Mouse (Mus musculus): ENCODE data around the gene Casp7. TPM values are rescaled to one million over a fixed set of nuclear protein-coding genes. Genes with fewer than 3 reads are reported as not detected.
A peak's percentile ranks its signal among the peaks of the same experiment; 100 is the strongest.

Gene Casp7
- polyA plus RNA-seq, 1 experiment from 2014 or later: 16.6 TPM

GRCm38 (mm10) chr19:56391307-56392046, 5.5 kb upstream of the Casp7 start:
- no peak for DNase-seq (ENCODE audit: low spot score)
- 79% methylated on average over 6 of the region's 6 CpGs for WGBS
- no peaks in the 10 kb centered on the region for H3K9me3 ChIP-seq (ENCODE audit: control insufficient read depth, low read length)
- no peaks in the 10 kb centered on the region; the same call in 1 of the 2 replicates for H3K4me1 ChIP-seq (replicated peaks; ENCODE audit: control insufficient read depth, insufficient read depth, low read length)
- H3K27ac ChIP-seq (ENCODE audit: low read depth, low read length): no peak overlapping the region
- peaks cover 11% of the 10 kb centered on the region; the same call in 1 of the 2 replicates for H3K27me3 ChIP-seq (ENCODE audit: control insufficient read depth, insufficient read depth, low read length)
- no peak overlapping the region for H3K4me3 ChIP-seq (ENCODE audit: low read depth, low read length)
- H3K36me3 ChIP-seq (ENCODE audit: control insufficient read depth, insufficient read depth, low read length): no peaks in the 10 kb centered on the region
- H3K9ac ChIP-seq (ENCODE audit: low read depth, low read length): no peak overlapping the region
- H3K4me2 ChIP-seq (replicated peaks; ENCODE audit: low read depth, low read length): no peak overlapping the region
- no peak for ATAC-seq (ENCODE audit: low FRiP score)

- WGBS: 85% methylated on average over 9 of the region's 9 CpGs
- no peaks in the 10 kb centered on the region for H3K36me3 ChIP-seq (ENCODE audit: control insufficient read depth, insufficient read depth, low read length)
- no peaks in the 10 kb centered on the region; the same call in 1 of the 2 replicates for H3K4me1 ChIP-seq (replicated peaks; ENCODE audit: control insufficient read depth, insufficient read depth, low read length)
- no peak overlapping the region for H3K4me3 ChIP-seq (ENCODE audit: low read depth, low read length)
- H3K4me2 ChIP-seq (replicated peaks; ENCODE audit: low read depth, low read length): no peak overlapping the region
- no peak overlapping the region for H3K27ac ChIP-seq (ENCODE audit: low read depth, low read length)
- no peaks in the 10 kb centered on the region for H3K9me3 ChIP-seq (ENCODE audit: control insufficient read depth, low read length)
- DNase-seq (ENCODE audit: low spot score) (no peak), ATAC-seq (ENCODE audit: low FRiP score) (no peak)
- H3K9ac ChIP-seq (ENCODE audit: low read depth, low read length): no peak overlapping the region
- H3K27me3 ChIP-seq (ENCODE audit: control insufficient read depth, insufficient read depth, low read length): peaks cover 13% of the 10 kb centered on the region; the same call in 1 of the 2 replicates
These were observed 3.5 kb upstream of the Casp7 start for GRCm38 (mm10) chr19:56393311-56393866.

DNA sequence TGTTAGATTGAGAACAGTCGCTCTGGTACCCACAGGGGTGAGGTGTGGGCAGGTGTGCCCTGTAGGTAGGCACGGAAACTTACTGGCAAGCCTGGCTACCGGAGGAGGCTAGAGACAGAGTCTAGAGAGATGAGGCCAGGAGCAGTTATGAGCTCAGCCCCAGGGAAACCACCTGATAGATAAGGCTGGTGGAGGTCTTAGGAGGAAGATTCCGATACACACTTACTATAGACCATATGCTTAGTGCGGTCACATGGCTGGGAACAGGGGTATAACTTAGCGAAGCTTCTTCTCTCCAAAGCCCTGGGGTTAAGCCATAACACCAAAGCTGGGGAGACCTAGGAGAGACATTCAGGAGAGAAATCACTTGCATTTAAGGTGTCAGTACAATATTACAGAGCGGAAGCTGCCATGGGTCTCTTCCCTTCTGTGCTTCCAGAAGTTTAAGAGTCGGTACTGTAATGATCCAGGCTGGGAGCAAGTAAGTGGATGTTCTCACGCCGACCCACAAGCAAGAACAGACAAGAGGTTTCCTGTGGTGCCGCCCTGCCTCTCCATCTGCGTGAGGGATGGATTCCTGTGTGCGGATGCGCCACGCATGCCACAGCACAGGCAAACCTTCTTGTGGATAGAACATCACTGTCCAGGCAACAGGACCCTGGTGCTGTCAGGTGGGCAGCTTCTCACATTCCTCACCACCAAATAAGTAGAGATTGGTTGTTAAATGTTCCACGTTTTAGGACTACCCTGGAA, 1.6 kb upstream of the Casp7 start:
- 86% methylated on average over 16 of the region's 16 CpGs for WGBS
- Histone ChIP-seq H3K4me2 (replicated peaks; ENCODE audit: low read depth, low read length) (no peak overlapping the region), H3K36me3 (ENCODE audit: control insufficient read depth, insufficient read depth, low read length) (no peaks in the 10 kb centered on the region), H3K4me1 (replicated peaks; ENCODE audit: control insufficient read depth, insufficient read depth, low read length) (no peaks in the 10 kb centered on the region; the same call in 1 of the 2 replicates), H3K9me3 (ENCODE audit: control insufficient read depth, low read length) (no peaks in the 10 kb centered on the region), H3K9ac (ENCODE audit: low read depth, low read length) (no peak overlapping the region), H3K4me3 (ENCODE audit: low read depth, low read length) (no peak overlapping the region), H3K27ac (ENCODE audit: low read depth, low read length) (no peak overlapping the region), H3K27me3 (ENCODE audit: control insufficient read depth, insufficient read depth, low read length) (peaks cover 13% of the 10 kb centered on the region; the same call in 1 of the 2 replicates)
- ATAC-seq (ENCODE audit: low FRiP score): no peak
- DNase-seq (ENCODE audit: low spot score): no peak

- Histone ChIP-seq H3K9me3 (ENCODE audit: control insufficient read depth, low read length) (no peaks in the 10 kb centered on the region), H3K4me1 (replicated peaks; ENCODE audit: control insufficient read depth, insufficient read depth, low read length) (no peaks in the 10 kb centered on the region; the same call in 1 of the 2 replicates), H3K4me2 (replicated peaks; ENCODE audit: low read depth, low read length) (peak overlapping the region; percentile 99), H3K4me3 (ENCODE audit: low read depth, low read length) (no peak overlapping the region), H3K27me3 (ENCODE audit: control insufficient read depth, insufficient read depth, low read length) (peaks cover 13% of the 10 kb centered on the region; the same call in 1 of the 2 replicates), H3K36me3 (ENCODE audit: control insufficient read depth, insufficient read depth, low read length) (no peaks in the 10 kb centered on the region), H3K27ac (ENCODE audit: low read depth, low read length) (no peak overlapping the region), H3K9ac (ENCODE audit: low read depth, low read length) (no peak overlapping the region)
- DNase-seq (ENCODE audit: low spot score) (no peak), ATAC-seq (ENCODE audit: low FRiP score) (no peak)
- 44% methylated on average over 12 of the region's 12 CpGs for WGBS
These were observed 702 bp upstream of the Casp7 start for GRCm38 (mm10) chr19:56396227-56396626.

DNA sequence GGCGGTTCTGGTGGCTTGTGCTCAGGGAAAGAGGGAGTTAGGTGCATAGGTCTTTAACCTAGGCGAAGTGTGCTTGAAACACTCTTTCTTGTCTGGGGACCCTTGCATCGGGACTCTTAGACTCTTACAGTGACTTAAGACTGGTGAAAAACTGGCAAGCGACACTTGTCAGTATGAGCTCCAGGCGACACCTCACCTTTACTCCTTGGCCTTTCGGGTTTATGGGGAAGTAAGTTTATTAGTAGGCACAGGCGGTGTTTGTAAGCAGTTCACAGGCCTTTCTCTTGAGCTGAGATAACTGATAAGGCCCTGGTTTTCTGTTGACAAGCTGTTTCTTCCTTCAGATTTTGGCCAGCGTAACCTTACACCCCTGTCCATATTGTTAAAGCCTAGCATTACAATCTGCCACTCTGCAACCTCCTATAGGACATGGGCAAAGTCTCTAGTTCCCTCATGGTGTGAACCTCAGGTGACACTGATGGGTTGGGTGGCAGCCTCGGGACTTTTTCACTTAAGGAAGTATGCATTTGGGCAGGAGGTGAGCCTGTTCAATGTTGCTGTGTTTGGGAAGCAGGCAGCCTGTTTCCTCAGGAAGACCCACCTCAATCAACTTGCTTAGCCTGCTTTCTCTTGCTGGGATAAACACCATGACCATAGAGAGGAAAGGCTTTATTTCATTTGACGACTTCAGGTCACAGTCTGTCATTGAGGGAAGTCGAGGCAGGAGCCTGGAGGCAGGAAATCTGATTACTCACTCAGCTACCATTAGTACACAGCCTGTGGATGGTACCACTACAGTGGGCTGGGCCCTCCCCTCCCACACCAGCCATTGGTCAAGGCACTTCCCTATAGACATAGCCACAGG, 966 bp downstream of the Casp7 start:
- DNase-seq (ENCODE audit: low spot score): no peak
- WGBS: 66% methylated on average over 11 of the region's 11 CpGs
- H3K9me3 ChIP-seq (ENCODE audit: control insufficient read depth, low read length): no peaks in the 10 kb centered on the region
- H3K27me3 ChIP-seq (ENCODE audit: control insufficient read depth, insufficient read depth, low read length): peaks cover 13% of the 10 kb centered on the region; the same call in 1 of the 2 replicates
- peak overlapping the region; percentile 58 for H3K4me3 ChIP-seq (ENCODE audit: low read depth, low read length)
- peak overlapping the region; percentile 99 for H3K4me2 ChIP-seq (replicated peaks; ENCODE audit: low read depth, low read length)
- no peaks in the 10 kb centered on the region for H3K36me3 ChIP-seq (ENCODE audit: control insufficient read depth, insufficient read depth, low read length)
- H3K9ac ChIP-seq (ENCODE audit: low read depth, low read length): peak overlapping the region; percentile 74
- no peaks in the 10 kb centered on the region; the same call in 1 of the 2 replicates for H3K4me1 ChIP-seq (replicated peaks; ENCODE audit: control insufficient read depth, insufficient read depth, low read length)
- no peak for ATAC-seq (ENCODE audit: low FRiP score)
- H3K27ac ChIP-seq (ENCODE audit: low read depth, low read length): peak overlapping the region; percentile 39; the same call in 1 of the 2 replicates

DNA sequence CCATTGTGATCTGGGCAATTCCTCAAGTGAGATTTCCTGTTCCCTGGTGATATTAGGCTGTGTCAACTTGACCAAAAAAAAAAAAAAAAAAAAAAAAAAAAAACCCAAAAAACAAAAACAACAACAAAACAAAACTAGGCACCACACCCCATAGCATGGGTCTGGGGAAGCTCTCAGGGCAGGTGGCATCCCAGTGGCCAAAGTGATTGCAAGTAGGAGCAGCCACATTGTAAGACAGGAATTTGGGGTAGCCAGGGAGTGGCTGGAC, 1.5 kb downstream of the Casp7 start:
- no peaks in the 10 kb centered on the region for H3K36me3 ChIP-seq (ENCODE audit: control insufficient read depth, insufficient read depth, low read length)
- H3K4me3 ChIP-seq (ENCODE audit: low read depth, low read length): no peak overlapping the region
- no peaks in the 10 kb centered on the region for H3K9me3 ChIP-seq (ENCODE audit: control insufficient read depth, low read length)
- peaks cover 13% of the 10 kb centered on the region; the same call in 1 of the 2 replicates for H3K27me3 ChIP-seq (ENCODE audit: control insufficient read depth, insufficient read depth, low read length)
- no peak overlapping the region for H3K27ac ChIP-seq (ENCODE audit: low read depth, low read length)
- no peak overlapping the region for H3K4me2 ChIP-seq (replicated peaks; ENCODE audit: low read depth, low read length)
- ATAC-seq (ENCODE audit: low FRiP score) (no peak), DNase-seq (ENCODE audit: low spot score) (no peak)
- H3K4me1 ChIP-seq (replicated peaks; ENCODE audit: control insufficient read depth, insufficient read depth, low read length): no peaks in the 10 kb centered on the region; the same call in 1 of the 2 replicates
- no peak overlapping the region for H3K9ac ChIP-seq (ENCODE audit: low read depth, low read length)

DNA sequence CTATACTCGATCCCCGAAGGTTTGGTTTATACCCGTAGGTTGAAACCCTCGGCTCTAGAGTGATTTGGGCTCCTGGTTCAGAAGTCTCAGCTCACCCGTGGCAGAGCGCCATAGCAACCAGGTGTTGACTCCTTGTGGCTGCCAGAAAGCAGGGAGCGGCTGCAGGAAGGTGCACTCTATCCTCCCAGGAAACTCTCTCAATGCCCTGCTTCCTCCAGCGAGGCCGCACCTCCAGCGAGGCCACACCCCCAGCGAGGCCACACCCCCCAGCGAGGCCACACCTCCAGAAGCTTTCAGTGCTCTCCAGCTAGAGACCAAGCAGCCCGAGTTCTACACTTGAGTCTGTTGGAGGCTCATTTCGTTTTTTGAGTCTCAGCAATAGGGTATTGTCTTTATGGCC, 3.3 kb downstream of the Casp7 start:
- DNase-seq (ENCODE audit: low spot score) (no peak), ATAC-seq (ENCODE audit: low FRiP score) (no peak)
- 58% methylated on average over 14 of the region's 14 CpGs for WGBS
- no peaks in the 10 kb centered on the region; the same call in 1 of the 2 replicates for H3K4me1 ChIP-seq (replicated peaks; ENCODE audit: control insufficient read depth, insufficient read depth, low read length)
- no peak overlapping the region for H3K4me3 ChIP-seq (ENCODE audit: low read depth, low read length)
- H3K27me3 ChIP-seq (ENCODE audit: control insufficient read depth, insufficient read depth, low read length): peaks cover 10% of the 10 kb centered on the region; the same call in 1 of the 2 replicates
- H3K36me3 ChIP-seq (ENCODE audit: control insufficient read depth, insufficient read depth, low read length): no peaks in the 10 kb centered on the region
- no peak overlapping the region for H3K9ac ChIP-seq (ENCODE audit: low read depth, low read length)
- no peaks in the 10 kb centered on the region for H3K9me3 ChIP-seq (ENCODE audit: control insufficient read depth, low read length)
- no peak overlapping the region for H3K4me2 ChIP-seq (replicated peaks; ENCODE audit: low read depth, low read length)
- H3K27ac ChIP-seq (ENCODE audit: low read depth, low read length): no peak overlapping the region

- ATAC-seq (ENCODE audit: low FRiP score) (peak; percentile 47; the same call in 1 of the 2 replicates), DNase-seq (ENCODE audit: low spot score) (no peak)
- WGBS: 75% methylated on average over 6 of the region's 6 CpGs
These were observed 4.9 kb downstream of the Casp7 start for GRCm38 (mm10) chr19:56401864-56402263.

More at GRCm38 (mm10) chr19:56401864-56402263, 4.9 kb downstream of the Casp7 start:
- Histone ChIP-seq H3K4me1 (replicated peaks; ENCODE audit: control insufficient read depth, insufficient read depth, low read length) (no peaks in the 10 kb centered on the region), H3K36me3 (ENCODE audit: control insufficient read depth, insufficient read depth, low read length) (no peaks in the 10 kb centered on the region), H3K9me3 (ENCODE audit: control insufficient read depth, low read length) (no peaks in the 10 kb centered on the region), H3K27me3 (ENCODE audit: control insufficient read depth, insufficient read depth, low read length) (no peaks in the 10 kb centered on the region; the same call in 1 of the 2 replicates), H3K9ac (ENCODE audit: low read depth, low read length) (no peak overlapping the region), H3K27ac (ENCODE audit: low read depth, low read length) (no peak overlapping the region), H3K4me2 (replicated peaks; ENCODE audit: low read depth, low read length) (no peak overlapping the region), H3K4me3 (ENCODE audit: low read depth, low read length) (no peak overlapping the region)
